Mouse (Mus musculus): ENCODE measurements around the gene Atp6v0e2. TPM values are rescaled to one million over a fixed set of nuclear protein-coding genes. Genes with fewer than 3 reads are reported as not detected.

The Atp6v0e2 gene
- 21.6 and 36.5 TPM in 2 replicates for polyA plus RNA-seq (2012; rRNA removed; ENCODE audit: low replicate concordance)

DNA sequence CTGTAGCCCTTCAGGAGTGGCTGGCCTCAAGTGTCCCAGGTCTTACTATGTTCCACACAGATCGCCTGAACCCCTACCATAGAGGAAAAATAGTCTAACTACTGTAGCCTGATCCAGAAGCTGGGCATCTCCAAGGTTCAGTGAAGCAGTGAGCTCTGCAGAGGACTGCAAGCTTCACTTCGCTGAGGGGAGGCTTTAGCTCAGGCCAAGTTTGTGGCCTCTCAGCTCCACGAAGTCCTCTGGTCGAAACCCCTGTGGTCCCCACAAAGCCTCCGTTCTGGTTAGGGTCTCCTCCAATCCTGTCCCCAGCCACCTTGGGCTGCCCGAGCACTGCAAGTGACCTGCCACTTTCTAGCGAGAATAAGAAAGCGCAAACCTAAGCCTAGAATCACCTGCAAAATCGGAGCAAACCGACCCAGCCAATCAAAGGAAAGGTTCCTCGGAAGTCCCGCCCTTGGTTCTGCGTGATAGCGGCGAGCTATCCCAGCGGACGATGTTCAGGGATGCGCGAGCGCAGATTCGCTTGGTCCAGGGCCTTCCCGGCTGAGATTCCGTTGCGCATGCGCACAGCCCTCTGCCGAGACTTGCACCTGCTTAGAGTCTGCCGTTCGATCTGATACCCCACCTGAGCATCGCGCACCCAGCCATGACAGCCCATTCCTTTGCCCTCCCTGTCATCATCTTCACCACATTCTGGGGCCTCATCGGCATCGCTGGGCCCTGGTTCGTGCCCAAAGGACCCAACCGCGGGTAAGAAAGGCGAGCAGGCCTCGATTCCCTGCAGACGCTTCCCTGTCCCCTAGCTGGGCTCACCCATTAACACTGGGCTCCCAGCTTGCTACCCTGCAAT, at the start of gene Atp6v0e2:
Gene Atp6v0e2 (plus strand): TSS at position 511 of the 850 bp plus-strand sequence.

DNA sequence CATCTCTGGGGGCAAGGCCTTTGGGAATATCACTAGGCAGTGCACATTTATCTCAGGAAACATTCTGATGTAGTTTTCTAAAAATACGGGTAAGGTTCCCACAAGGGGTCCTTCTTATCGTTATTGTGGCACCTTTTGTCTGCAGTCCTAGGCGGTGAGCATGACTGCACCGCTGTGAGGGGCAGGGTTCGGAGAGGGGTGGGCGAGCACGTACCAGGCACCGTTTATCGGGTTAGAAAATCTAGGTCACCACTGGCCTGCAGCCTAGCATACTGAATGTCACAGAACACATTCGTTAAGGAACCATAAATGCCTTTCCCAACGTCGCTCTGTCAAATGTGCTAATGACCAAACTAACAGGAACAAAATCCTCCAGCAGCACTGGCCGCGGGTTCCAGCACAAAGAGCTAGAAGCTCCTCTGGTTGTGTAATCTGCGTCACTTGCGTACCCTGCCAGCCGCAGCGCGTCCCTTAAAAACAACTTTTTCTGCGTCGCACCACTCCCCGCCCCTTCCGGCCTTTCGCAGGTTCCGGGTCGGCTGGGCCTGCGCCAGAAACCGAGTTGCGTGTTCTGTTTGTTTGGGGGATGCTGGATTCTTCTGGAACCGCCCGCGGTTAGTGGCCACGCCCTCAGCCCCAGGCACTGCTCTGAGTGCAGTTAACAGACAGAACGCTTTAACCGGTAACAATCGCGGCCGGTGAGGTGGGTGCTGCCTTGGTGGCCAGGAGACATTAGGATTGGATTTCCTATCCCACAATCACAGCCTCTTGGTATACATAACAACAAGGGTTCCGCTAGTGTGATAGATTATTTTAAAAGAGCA, 17.1 kb downstream of the Atp6v0e2 start, which contains the start of gene Lrrc61:
Gene Lrrc61 (plus strand): TSS at position 517 of the 824 bp plus-strand sequence.

DNA sequence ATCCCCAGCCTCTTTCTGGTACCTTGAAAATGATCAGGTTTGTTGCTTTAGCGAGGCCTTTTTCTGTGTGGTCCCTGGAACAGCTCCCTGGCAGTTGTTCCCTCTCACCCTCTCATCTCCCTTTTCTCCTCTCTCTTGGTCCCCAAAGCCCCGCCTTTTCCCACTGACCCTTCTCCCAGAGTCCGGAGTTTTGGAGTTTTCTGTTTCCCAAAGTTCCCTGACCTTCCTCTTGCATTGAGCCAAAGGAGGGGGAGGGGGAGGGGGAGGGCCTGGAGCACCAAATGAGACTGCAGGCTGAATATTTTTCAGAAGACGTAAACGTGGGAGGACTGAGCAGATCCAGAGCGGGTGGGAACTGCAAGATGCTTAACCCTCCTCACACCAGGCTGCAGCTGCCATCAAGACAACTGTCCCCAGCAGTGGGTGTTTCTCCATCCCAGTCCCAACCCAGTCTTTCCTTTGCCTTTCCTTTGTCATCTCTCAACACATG, 35.2 kb downstream of the Atp6v0e2 start, which contains the start of gene Rarres2:
Gene Rarres2 (minus strand): TSS at position 218 of the 490 bp plus-strand sequence.

DNA sequence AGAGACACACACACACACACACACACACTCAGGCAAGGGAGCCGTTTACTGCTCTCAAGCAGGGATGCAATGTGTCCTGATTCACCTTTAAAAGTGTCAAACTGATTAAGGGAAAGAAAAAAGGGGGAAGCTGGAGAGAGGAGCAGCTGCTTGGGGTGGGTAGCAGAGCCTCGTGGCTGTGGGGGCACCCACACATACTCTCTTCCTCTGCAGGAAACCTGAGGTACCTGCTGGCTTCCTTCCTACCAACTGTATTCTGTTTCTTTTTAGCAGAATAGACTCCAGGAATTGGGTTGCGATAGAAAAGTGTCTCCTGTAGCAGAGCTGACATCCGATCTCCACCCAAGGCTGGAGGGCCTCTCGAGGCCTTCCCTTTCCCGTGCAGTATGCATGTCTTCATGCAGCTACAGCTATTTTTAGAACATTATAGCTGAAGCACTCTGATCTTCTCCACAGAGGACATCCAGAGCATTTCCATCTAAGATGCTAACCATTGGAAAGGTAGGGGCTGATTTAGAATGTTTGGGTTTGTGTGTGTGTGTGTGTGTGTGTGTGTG, 51.9 kb downstream of the Atp6v0e2 start, which contains the start of gene Gm45021:
Gene Gm45021 (plus strand): TSS at position 417 of the 557 bp plus-strand sequence.

Other genes with a start within 250 kb of the Atp6v0e2 start
- gene Krba1, start 142.0 kb upstream of the Atp6v0e2 start, polyA plus RNA-seq (2012; rRNA removed; ENCODE audit: low replicate concordance): 9.1 and 12.5 TPM in 2 replicates
- 21.7 and 31.1 TPM in 2 replicates for gene Zfp467, start 91.8 kb upstream of the Atp6v0e2 start, polyA plus RNA-seq (2012; rRNA removed; ENCODE audit: low replicate concordance)
- 0.99 and 1.9 TPM in 2 replicates for gene Sspo, start 89.4 kb upstream of the Atp6v0e2 start, polyA plus RNA-seq (2012; rRNA removed; ENCODE audit: low replicate concordance)
- gene Lrrc61, start 17.2 kb downstream of the Atp6v0e2 start, polyA plus RNA-seq (2012; rRNA removed; ENCODE audit: low replicate concordance): 17.9 and 19.5 TPM in 2 replicates
- gene Rarres2, start 35.2 kb downstream of the Atp6v0e2 start, polyA plus RNA-seq (2012; rRNA removed; ENCODE audit: low replicate concordance): 29.5 and 42.3 TPM in 2 replicates
- not detected in 2 replicates for gene Gm45021, start 52.0 kb downstream of the Atp6v0e2 start, polyA plus RNA-seq (2012; rRNA removed; ENCODE audit: low replicate concordance)
- gene Repin1, start 56.3 kb downstream of the Atp6v0e2 start, polyA plus RNA-seq (2012; rRNA removed; ENCODE audit: low replicate concordance): 8.1 and 17.1 TPM in 2 replicates
- gene Gm44965, start 56.3 kb downstream of the Atp6v0e2 start, polyA plus RNA-seq (2012; rRNA removed; ENCODE audit: low replicate concordance): not detected in 2 replicates
- gene Zfp775, start 64.4 kb downstream of the Atp6v0e2 start, polyA plus RNA-seq (2012; rRNA removed; ENCODE audit: low replicate concordance): 1.8 and 2.5 TPM in 2 replicates
- 0.48 and 0.78 TPM in 2 replicates for gene AI854703, start 89.1 kb downstream of the Atp6v0e2 start, polyA plus RNA-seq (2012; rRNA removed; ENCODE audit: low replicate concordance)
- gene Gimap8, start 109.6 kb downstream of the Atp6v0e2 start, polyA plus RNA-seq (2012; rRNA removed; ENCODE audit: low replicate concordance): 0.27 and 0.54 TPM in 2 replicates
- 0.26 and 0.53 TPM in 2 replicates for gene Gimap9, start 138.5 kb downstream of the Atp6v0e2 start, polyA plus RNA-seq (2012; rRNA removed; ENCODE audit: low replicate concordance)
- gene Gimap4, start 146.9 kb downstream of the Atp6v0e2 start, polyA plus RNA-seq (2012; rRNA removed; ENCODE audit: low replicate concordance): 1.3 and 6.1 TPM in 2 replicates
- gene Gimap6, start 170.6 kb downstream of the Atp6v0e2 start, polyA plus RNA-seq (2012; rRNA removed; ENCODE audit: low replicate concordance): 0.92 and 2.6 TPM in 2 replicates
- gene Gm28053, start 181.0 kb downstream of the Atp6v0e2 start, polyA plus RNA-seq (2012; rRNA removed; ENCODE audit: low replicate concordance): not detected in 2 replicates
- 0.63 and 2.0 TPM in 2 replicates for gene Gimap7, start 181.0 kb downstream of the Atp6v0e2 start, polyA plus RNA-seq (2012; rRNA removed; ENCODE audit: low replicate concordance)
- 10.2 and 21.6 TPM in 2 replicates for gene Gimap1, start 201.4 kb downstream of the Atp6v0e2 start, polyA plus RNA-seq (2012; rRNA removed; ENCODE audit: low replicate concordance)
- 7.1 and 9.2 TPM in 2 replicates for gene Gimap5, start 208.6 kb downstream of the Atp6v0e2 start, polyA plus RNA-seq (2012; rRNA removed; ENCODE audit: low replicate concordance)
- 3.7 and 11.7 TPM in 2 replicates for gene Gimap3, start 233.2 kb downstream of the Atp6v0e2 start, polyA plus RNA-seq (2012; rRNA removed; ENCODE audit: low replicate concordance)